Mouse (Mus musculus) gastrocnemius, postnatal 14 days (tissue): ENCODE measurements around the gene Ripply3. TPM values are rescaled to one million over a fixed set of nuclear protein-coding genes. Genes with fewer than 3 reads are reported as not detected.

Experiments
- total RNA-seq, 2 experiments: library from RNA; stranded (reverse); gene quantifications; 2 replicates each; pipeline ENCODE4 v1.2.3; 2021

The Ripply3 gene
- total RNA-seq, 2 experiments from 2014 or later = 1.8 to 2.0 TPM

Other genes with a start within 250 kb of the Ripply3 start
- 10 to 100 TPM in 1 of 2 experiments, 1 to 10 TPM in 1; 9.7 to 11.4 TPM for gene Sim2, start 243.5 kb upstream of the Ripply3 start, total RNA-seq
- gene Hlcs, start 14.8 kb upstream of the Ripply3 start, total RNA-seq = 1 to 10 TPM; 5.8 to 6.6 TPM
- 10 to 100 TPM; 64.0 to 71.5 TPM for gene Ttc3, start 42.2 kb downstream of the Ripply3 start, total RNA-seq
- 100 to 1,000 TPM; 118 to 127 TPM for gene Pigp, start 43.4 kb downstream of the Ripply3 start, total RNA-seq
- gene Vps26c, start 198.4 kb downstream of the Ripply3 start, total RNA-seq = 10 to 100 TPM; 11.8 to 14.9 TPM
- 10 to 100 TPM; 60.6 to 66.2 TPM for gene Dyrk1a, start 241.6 kb downstream of the Ripply3 start, total RNA-seq